Mouse (Mus musculus) hindbrain, embryonic 15.5 days (tissue): Measurements from ENCODE around the gene Cdc40. TPM values are rescaled to one million over a fixed set of nuclear protein-coding genes. Genes with fewer than 3 reads are reported as not detected.
"Not testable (repeated sequence)": the region's sequence is repeated elsewhere in the genome, so short reads cannot be mapped to it uniquely, and the experiment has no call there.

Experiments
- ATAC-seq: fragments of 200-750 bp; cut with Nextera tagmentation; 2 replicates; pipeline ENCODE4 v1.8.0; 2017; ENCODE audit warnings: low read depth, moderate number of reproducible peaks, moderate TSS enrichment; ENCODE audit not compliant: low FRiP score
- H3K27ac ChIP-seq: fragments of 300-500 bp; sonication (generic); replicated peaks from 2 replicates; pipeline ENCODE4 v1.5.1; 2015; ENCODE audit warnings: mild to moderate bottlenecking, inconsistent platforms
- H3K27me3 ChIP-seq: fragments of 300-500 bp; sonication (generic); 2 replicates; pipeline ENCODE4 v1.6.1; 2015; ENCODE audit warnings: control low read depth, inconsistent platforms
- H3K36me3 ChIP-seq: fragments of 300-500 bp; sonication (generic); 2 replicates; pipeline ENCODE4 v1.6.1; 2015; ENCODE audit warnings: control low read depth, inconsistent platforms
- H3K4me1 ChIP-seq: fragments of 300-500 bp; sonication (generic); replicated peaks from 2 replicates; pipeline ENCODE4 v1.6.1; 2015; ENCODE audit warnings: control low read depth, inconsistent platforms
- H3K4me2 ChIP-seq: fragments of 300-500 bp; sonication (generic); 2 replicates; pipeline ENCODE4 v1.6.1; 2015; ENCODE audit warnings: moderate library complexity, mild to moderate bottlenecking, inconsistent platforms
- H3K4me3 ChIP-seq: fragments of 300-500 bp; sonication (generic); 2 replicates; pipeline ENCODE4 v1.5.1; 2015; ENCODE audit warnings: mild to moderate bottlenecking, inconsistent platforms
- H3K9ac ChIP-seq: fragments of 300-500 bp; sonication (generic); 2 replicates; pipeline ENCODE4 v1.6.1; 2015; ENCODE audit warnings: inconsistent platforms
- H3K9me3 ChIP-seq: fragments of 300-500 bp; sonication (generic); 2 replicates; pipeline ENCODE4 v1.6.1; 2016; ENCODE audit warnings: control low read depth, inconsistent platforms
- WGBS: fragments of 180-500 bp; shearing (Covaris S2); methylation state at CpG from one replicate; pipeline ENCODE4 v1.1.7; 2015; 5-methylcytosine and 5-hydroxymethylcytosine counted together
- polyA plus RNA-seq: library from polyadenylated mRNA; unstranded; fragments of >200 nt; fragmentation: Nextera tagmentation; extraction: Ambion mirVana; gene quantifications from 2 replicates; pipeline ENCODE4 v1.2.1, GENCODE M21; 2015

The Cdc40 gene
- polyA plus RNA-seq, 1 experiment from 2014 or later, result 22.6 TPM

DNA sequence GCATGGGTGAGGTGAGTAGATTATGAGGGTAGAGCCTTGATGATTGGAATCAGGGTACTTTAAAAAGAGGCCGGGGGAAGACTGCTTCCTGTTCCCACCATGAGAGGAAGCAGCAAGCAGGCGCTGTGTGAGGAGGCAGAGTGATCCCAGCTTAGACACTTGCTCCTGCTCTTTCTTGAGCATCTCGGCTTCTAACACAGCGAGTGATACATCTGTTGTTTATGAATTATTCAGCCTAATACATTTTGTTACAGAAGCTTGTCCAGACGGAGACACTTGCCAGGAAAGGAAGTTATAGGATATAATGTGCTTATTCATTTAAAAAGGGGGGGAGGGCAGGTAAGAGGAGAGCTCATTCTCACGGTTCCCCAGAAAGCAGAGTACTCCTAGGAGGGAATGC lies 57.2 kb downstream of the Cdc40 start:
- H3K4me2 ChIP-seq, result no peak overlapping the region
- no peaks in the 10 kb centered on the region for H3K4me1 ChIP-seq
- H3K9me3 ChIP-seq, result no peaks in the 10 kb centered on the region
- no peak for ATAC-seq
- H3K27me3 ChIP-seq, result no peaks in the 10 kb centered on the region
- H3K4me3 ChIP-seq, result no peak overlapping the region
- no peak overlapping the region for H3K27ac ChIP-seq
- peaks cover 4% of the 10 kb centered on the region; the same call in 1 of the 2 replicates for H3K36me3 ChIP-seq
- no peak overlapping the region for H3K9ac ChIP-seq
- 81% methylated on average over 6 of the region's 6 CpGs for WGBS

DNA sequence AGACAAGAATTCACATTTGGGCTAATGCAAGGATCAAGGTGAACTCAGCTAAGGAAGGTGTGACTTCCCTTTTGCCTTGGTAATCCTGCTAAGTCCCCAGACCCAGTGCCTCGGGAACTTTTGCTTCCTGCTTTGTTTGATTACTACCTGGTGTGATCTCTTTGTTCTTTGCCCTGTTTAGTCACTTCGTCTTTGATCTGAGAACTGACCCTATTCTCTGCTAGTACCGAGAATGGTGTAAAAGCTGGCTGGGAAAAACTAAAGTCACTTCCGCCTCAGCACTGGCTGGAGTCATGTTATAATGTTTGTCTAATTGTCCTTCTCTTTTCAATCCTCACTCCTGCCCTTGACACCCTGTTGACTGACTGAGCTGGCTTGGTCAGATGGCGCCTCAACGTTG lies 66.6 kb downstream of the Cdc40 start:
- H3K4me1 ChIP-seq, result no peaks in the 10 kb centered on the region
- no peak overlapping the region for H3K9ac ChIP-seq
- H3K36me3 ChIP-seq, result no peaks in the 10 kb centered on the region
- no peak overlapping the region for H3K4me2 ChIP-seq
- H3K4me3 ChIP-seq, result no peak overlapping the region
- WGBS, result 59% methylated on average over 6 of the region's 6 CpGs
- ATAC-seq, result no peak
- H3K27ac ChIP-seq, result no peak overlapping the region
- no peaks in the 10 kb centered on the region for H3K9me3 ChIP-seq
- H3K27me3 ChIP-seq, result no peaks in the 10 kb centered on the region

- no peaks in the 10 kb centered on the region for H3K27me3 ChIP-seq
- 60% methylated on average over 4 of the region's 4 CpGs for WGBS
- no peaks in the 10 kb centered on the region for H3K36me3 ChIP-seq
- no peak overlapping the region for H3K9ac ChIP-seq
- H3K4me2 ChIP-seq, result no peak overlapping the region
- no peak for ATAC-seq
- H3K4me1 ChIP-seq, result no peaks in the 10 kb centered on the region
- no peaks in the 10 kb centered on the region for H3K9me3 ChIP-seq
- no peak overlapping the region for H3K27ac ChIP-seq
- H3K4me3 ChIP-seq, result no peak overlapping the region
These were observed 69.5 kb downstream of the Cdc40 start for GRCm38 (mm10) chr10:40813627-40814026.

GRCm38 (mm10) chr10:40809411-40809910 lies 73.7 kb downstream of the Cdc40 start:
- not testable (repeated sequence) for H3K9me3 ChIP-seq, H3K9ac ChIP-seq, H3K36me3 ChIP-seq, H3K27ac ChIP-seq, ATAC-seq, H3K4me2 ChIP-seq, H3K4me3 ChIP-seq, H3K27me3 ChIP-seq, H3K4me1 ChIP-seq
- WGBS, result 20% methylated on average over 5 of the region's 5 CpGs

- 89% methylated on average over 4 of the region's 4 CpGs for WGBS
- Histone ChIP-seq H3K36me3 (no peaks in the 10 kb centered on the region), H3K9me3 (no peaks in the 10 kb centered on the region), H3K4me2 (no peak overlapping the region), H3K4me3 (no peak overlapping the region), H3K27me3 (no peaks in the 10 kb centered on the region), H3K9ac (no peak overlapping the region), H3K27ac (no peak overlapping the region), H3K4me1 (no peaks in the 10 kb centered on the region)
- ATAC-seq, result no peak
These were observed 76.9 kb downstream of the Cdc40 start for GRCm38 (mm10) chr10:40806221-40806620.

GRCm38 (mm10) chr10:40805221-40805620 lies 77.9 kb downstream of the Cdc40 start:
- Histone ChIP-seq H3K36me3 (no peaks in the 10 kb centered on the region), H3K9me3 (no peaks in the 10 kb centered on the region), H3K4me3 (no peak overlapping the region), H3K27ac (no peak overlapping the region), H3K4me1 (no peaks in the 10 kb centered on the region), H3K9ac (no peak overlapping the region), H3K4me2 (no peak overlapping the region), H3K27me3 (no peaks in the 10 kb centered on the region)
- 79% methylated on average over 1 of the region's 1 CpGs for WGBS
- ATAC-seq, result no peak

GRCm38 (mm10) chr10:40792115-40792514 lies 91.0 kb downstream of the Cdc40 start:
- no peak overlapping the region for H3K27ac ChIP-seq
- 85% methylated on average over 3 of the region's 3 CpGs for WGBS
- H3K4me3 ChIP-seq, result no peak overlapping the region
- no peaks in the 10 kb centered on the region for H3K4me1 ChIP-seq
- H3K9ac ChIP-seq, result no peak overlapping the region
- no peaks in the 10 kb centered on the region for H3K27me3 ChIP-seq
- no peak for ATAC-seq
- no peaks in the 10 kb centered on the region for H3K36me3 ChIP-seq
- H3K4me2 ChIP-seq, result no peak overlapping the region
- H3K9me3 ChIP-seq, result no peaks in the 10 kb centered on the region

GRCm38 (mm10) chr10:40790406-40790805 lies 92.7 kb downstream of the Cdc40 start:
- H3K9me3 ChIP-seq, result no peaks in the 10 kb centered on the region
- no peak overlapping the region for H3K4me3 ChIP-seq
- 90% methylated on average over 3 of the region's 3 CpGs for WGBS
- H3K36me3 ChIP-seq, result no peaks in the 10 kb centered on the region
- H3K4me2 ChIP-seq, result no peak overlapping the region
- no peak overlapping the region for H3K27ac ChIP-seq
- no peak overlapping the region for H3K9ac ChIP-seq
- no peaks in the 10 kb centered on the region for H3K27me3 ChIP-seq
- ATAC-seq, result no peak
- no peaks in the 10 kb centered on the region for H3K4me1 ChIP-seq

Other genes starting within 250 kb of the Cdc40 start
- 0.51 and 0.60 TPM in 2 replicates for gene Mettl24, start 200.0 kb downstream of the Cdc40 start, polyA plus RNA-seq
- gene Wasf1, start 164 bp upstream of the Cdc40 start, polyA plus RNA-seq, result 101 and 122 TPM in 2 replicates
- gene Gpr6, start 189.0 kb upstream of the Cdc40 start, polyA plus RNA-seq, result 1.1 and 1.8 TPM in 2 replicates